Mouse (Mus musculus): ENCODE measurements around the gene Pcsk6.

Pcsk6 gene

DNA sequence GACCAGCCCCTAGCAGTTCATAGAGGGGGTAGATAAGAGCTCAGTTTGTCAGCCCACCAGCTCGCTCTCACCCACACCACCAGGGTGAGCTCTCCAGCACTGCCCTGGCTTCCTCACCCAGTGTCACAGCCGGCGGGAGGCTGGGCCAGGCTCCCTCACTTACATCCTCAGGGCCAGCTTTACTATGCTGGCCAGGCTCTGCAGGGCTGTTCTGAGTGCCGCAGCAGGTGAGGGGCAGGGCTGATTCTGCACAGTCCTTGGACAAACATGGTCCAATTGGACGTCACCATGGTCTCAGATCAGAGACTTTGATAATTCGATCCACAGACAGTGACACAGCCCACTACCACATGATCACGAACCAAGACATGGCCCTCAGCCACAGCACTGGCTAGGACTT lies 230.0 kb downstream of the Pcsk6 start:
- ChIA-PET CTCF (interaction anchor here in 2 of 4 experiments (0.6 kb wide), 3 partner anchors 92 to 889 kb away, joined by 4 to 8 read pairs (median 5); no protein-coding TSS in a partner anchor), POLR2A (interaction anchor here in 3 of 4 experiments (0.6 to 8.0 kb wide), 16 partner anchors 10 to 598 kb away, joined by 3 to 94 read pairs (median 4); partner anchors contain the start of genes Selenos (in 3 of the 3), Asb7 (in 1 of the 3) and Lins1 (in 1 of the 3))

DNA sequence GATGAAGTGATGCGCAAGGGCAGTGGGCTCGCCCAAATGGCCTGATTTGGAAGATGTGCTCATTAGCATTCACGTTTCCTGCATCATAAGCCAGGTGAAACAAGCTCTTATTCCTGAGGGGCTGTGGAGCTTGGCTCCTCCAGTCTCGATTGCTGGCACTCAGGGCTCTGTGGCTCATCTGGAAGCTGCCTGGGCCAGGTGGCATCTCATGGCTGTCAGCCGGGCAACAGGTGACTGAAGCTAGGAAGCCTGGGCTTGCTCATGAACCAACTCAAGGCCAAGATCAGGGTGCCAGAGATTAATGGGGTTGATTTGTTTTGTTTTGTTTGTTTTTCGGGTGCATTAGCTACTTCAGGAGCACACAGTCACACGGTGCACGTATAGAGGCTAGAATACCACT lies 231.1 kb downstream of the Pcsk6 start:
- ChIA-PET POLR2A (interaction anchor here in 3 of 4 experiments (0.6 to 8.0 kb wide), 10 partner anchors 10 to 388 kb away, joined by 3 to 94 read pairs (median 7); partner anchors contain the start of gene Selenos (in 3 of the 3)), CTCF (interaction anchor here in 2 of 4 experiments (1.1 to 1.4 kb wide), 2 partner anchors 9 to 388 kb away, joined by 3 to 4 read pairs; no protein-coding TSS in a partner anchor)

DNA sequence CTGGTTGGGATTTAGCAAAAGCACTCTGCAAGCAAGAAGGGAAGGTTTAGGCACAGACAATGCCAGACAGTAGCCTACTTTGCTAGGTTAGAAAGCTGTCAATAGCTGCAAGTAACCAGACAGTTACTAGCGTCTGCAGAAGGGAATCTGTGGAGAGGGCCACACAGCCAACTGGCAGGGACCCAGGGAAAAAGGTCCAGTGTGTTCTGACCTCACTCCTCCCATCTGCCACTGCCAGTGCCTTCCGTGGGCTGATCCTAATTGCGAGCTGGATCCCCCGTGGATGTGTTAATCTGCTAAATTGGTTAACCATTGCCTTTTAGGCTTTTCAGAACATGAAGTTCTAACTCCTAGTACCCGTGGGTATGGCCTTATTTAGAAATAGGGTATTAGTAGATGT lies 232.6 kb downstream of the Pcsk6 start:
- CTCF ChIA-PET: no interaction called here
- POLR2A ChIA-PET: interaction anchor here in 2 of 4 experiments (0.7 to 8.0 kb wide), 3 partner anchors 8 to 210 kb away, joined by 3 to 94 read pairs (median 12); partner anchors contain the start of gene Selenos (in 1 of the 2)

DNA sequence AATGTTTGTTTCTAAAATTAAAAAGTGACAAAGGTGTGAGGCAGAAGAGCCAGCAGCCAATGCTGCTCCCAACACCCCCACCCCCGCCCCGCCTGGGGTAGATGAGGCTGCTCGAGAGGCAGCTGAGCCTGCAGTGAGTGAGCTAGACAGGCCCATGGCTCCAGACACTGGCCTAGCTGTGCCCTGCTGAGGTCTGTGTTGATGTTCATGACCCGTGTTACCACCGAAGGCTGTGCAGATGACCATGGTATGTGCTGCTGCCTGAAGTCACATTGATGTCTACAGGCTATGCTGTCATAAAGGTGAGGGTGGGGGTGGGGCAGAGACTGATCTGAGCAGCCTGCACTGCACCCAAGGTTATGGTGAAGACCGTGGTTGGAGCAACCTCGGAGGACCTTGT lies 237.3 kb downstream of the Pcsk6 start:
- POLR2A ChIA-PET: no interaction called here
- CTCF ChIA-PET: interaction anchor here in 3 of 4 experiments (0.7 to 0.9 kb wide), 3 partner anchors 199 to 241 kb away, joined by 3 to 7 read pairs (median 3); no protein-coding TSS in a partner anchor
